Mouse (Mus musculus) forebrain, embryonic 14.5 days (tissue): ENCODE results near the gene Smg7. TPM values are rescaled to one million over a fixed set of nuclear protein-coding genes. Genes with fewer than 3 reads are reported as not detected.

ENCODE experiments used
- ATAC-seq: fragments of 200-750 bp; cut with Nextera tagmentation; 2 replicates; pipeline ENCODE4 v1.8.0; 2017; ENCODE audit warnings: mild to moderate bottlenecking, moderate library complexity
- DNase-seq: peaks from one replicate; pipeline ENCODE4 v3.0.0-alpha.2; 2015; ENCODE audit warnings: low spot score
- H3K27ac ChIP-seq: fragments of 300-500 bp; sonication (generic); 2 replicates; pipeline ENCODE4 v1.5.1; 2014; ENCODE audit warnings: low read depth, mild to moderate bottlenecking, control low read depth, low read length, moderate library complexity
- H3K27me3 ChIP-seq: fragments of 300-500 bp; sonication (generic); replicated peaks from 2 replicates; pipeline ENCODE4 v1.6.1; 2014; ENCODE audit warnings: low read length, control low read depth, mixed read lengths; ENCODE audit not compliant: control insufficient read depth, insufficient read depth
- H3K36me3 ChIP-seq: fragments of 300-500 bp; sonication (generic); 2 replicates; pipeline ENCODE4 v1.6.1; 2014; ENCODE audit warnings: low read length, control low read depth; ENCODE audit not compliant: control insufficient read depth, insufficient read depth
- H3K4me1 ChIP-seq: fragments of 300-500 bp; sonication (generic); 2 replicates; pipeline ENCODE4 v1.6.1; 2014; ENCODE audit warnings: antibody characterized with exemption, low read length, control low read depth; ENCODE audit not compliant: control insufficient read depth, insufficient read depth
- H3K4me2 ChIP-seq: fragments of 300-500 bp; sonication (generic); 2 replicates; pipeline ENCODE4 v1.6.1; 2014; ENCODE audit warnings: mild to moderate bottlenecking, control low read depth, low read length
- H3K4me3 ChIP-seq: fragments of 300-500 bp; sonication (generic); 2 replicates; pipeline ENCODE4 v1.5.1; 2014; ENCODE audit warnings: low read depth, low read length, control low read depth
- H3K9ac ChIP-seq: fragments of 300-500 bp; sonication (generic); 2 replicates; pipeline ENCODE4 v1.6.1; 2014; ENCODE audit warnings: mild to moderate bottlenecking, low read length, control low read depth, moderate library complexity
- H3K9me3 ChIP-seq: fragments of 300-500 bp; sonication (generic); replicated peaks from 2 replicates; pipeline ENCODE4 v1.6.1; 2016; ENCODE audit warnings: low read length, control low read depth, mixed read lengths; ENCODE audit not compliant: control insufficient read depth
- WGBS: fragments of 180-500 bp; shearing (Covaris S2); extraction: QIAGEN DNeasy Blood & Tissue Kit; methylation state at CpG from one replicate; pipeline ENCODE4 v1.1.7; 2014; 5-methylcytosine and 5-hydroxymethylcytosine counted together
- polyA plus RNA-seq: library from polyadenylated mRNA; unstranded; fragments of >200 nt; fragmentation: Nextera tagmentation; extraction: Ambion mirVana; gene quantifications from 2 replicates; pipeline ENCODE4 v1.2.1, GENCODE M21; 2014

The Smg7 gene
- polyA plus RNA-seq = 31.0 and 35.4 TPM in 2 replicates

DNA sequence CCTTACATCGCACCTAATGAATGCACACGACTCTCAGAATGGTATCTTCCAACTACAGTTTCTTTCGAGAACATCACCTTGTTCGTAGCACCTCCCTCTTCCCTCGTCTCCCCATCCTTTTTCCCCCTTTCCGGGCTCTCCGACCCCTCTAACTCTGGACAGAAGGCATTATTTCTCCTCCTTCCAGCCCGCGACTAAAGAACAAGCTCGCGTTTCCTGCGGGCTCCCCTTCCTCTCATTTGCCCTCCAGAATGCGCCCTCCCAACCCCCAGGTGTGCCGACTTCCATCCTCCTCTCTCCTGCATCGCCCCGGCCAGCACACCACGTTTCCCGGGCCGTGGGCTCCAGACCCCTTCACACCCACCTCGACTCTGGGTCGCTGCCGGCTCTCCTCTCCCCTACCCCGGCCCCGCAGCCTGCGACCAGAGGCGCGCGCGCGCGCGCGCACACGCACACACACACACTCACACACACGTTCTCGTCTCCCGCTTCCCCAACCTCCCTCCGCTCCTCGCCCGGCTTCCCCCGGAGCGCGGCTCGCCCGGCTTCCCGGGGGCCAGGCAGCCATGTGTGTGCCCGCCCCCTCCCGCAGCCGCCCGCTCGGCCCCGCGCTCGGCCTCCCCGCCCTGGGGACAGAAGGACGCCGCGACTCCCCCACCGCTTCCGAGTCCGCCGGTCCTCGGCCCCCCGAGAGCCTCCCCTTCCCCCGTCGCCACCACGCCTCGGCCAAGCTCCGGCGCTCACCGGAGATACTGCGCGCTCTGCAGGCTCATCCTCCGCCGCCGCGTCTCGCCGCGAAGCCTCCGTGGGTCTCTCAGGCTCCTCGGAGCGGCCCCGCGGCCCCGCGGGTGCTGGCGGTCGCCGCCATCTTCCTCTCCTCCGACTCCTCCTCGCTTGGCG lies at the start of gene Smg7:
Smg7 (minus strand) TSS at position 882 of the 900 bp plus-strand sequence.
- DNase-seq = peak; percentile 75

DNA sequence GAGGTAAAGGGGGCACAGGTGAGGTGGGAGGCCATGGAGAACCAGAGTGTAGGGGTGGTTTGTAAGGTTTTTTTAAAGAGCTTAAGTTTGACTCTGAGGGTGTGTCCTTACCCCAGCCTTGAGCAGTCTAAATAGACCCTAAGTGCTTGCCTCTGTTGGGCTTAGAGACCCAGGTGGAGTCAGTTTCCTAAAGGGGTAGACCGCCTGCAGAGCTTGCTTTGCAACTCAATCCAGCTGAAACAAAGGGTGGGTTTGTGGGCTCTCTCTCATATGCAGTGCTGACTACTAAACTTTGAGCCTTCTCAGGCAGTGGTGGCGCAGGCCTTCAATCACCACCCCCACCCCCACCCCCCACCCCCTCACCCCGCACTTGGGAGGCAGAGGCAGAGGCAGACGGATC lies 40.5 kb upstream of the Smg7 start:
- H3K27me3 ChIP-seq = no peaks in the 10 kb centered on the region
- H3K4me1 ChIP-seq = no peaks in the 10 kb centered on the region
- 36% methylated on average over 4 of the region's 4 CpGs for WGBS
- no peak for DNase-seq
- no peak for ATAC-seq
- H3K4me2 ChIP-seq = no peak overlapping the region
- no peak overlapping the region for H3K27ac ChIP-seq
- H3K36me3 ChIP-seq = no peaks in the 10 kb centered on the region
- no peaks in the 10 kb centered on the region for H3K9me3 ChIP-seq
- no peak overlapping the region for H3K9ac ChIP-seq
- H3K4me3 ChIP-seq = no peak overlapping the region

More for the DNA sequence above, at the start of gene Smg7:
- Histone ChIP-seq H3K27ac (peak within 1 kb of the TSS; percentile 99), H3K36me3 (0 out of 2 replicates have a peak, but pooled peaks cover 4% of the 10 kb centered on the region), H3K4me2 (peak within 1 kb of the TSS; percentile 94), H3K4me1 (peaks cover 10% of the 10 kb centered on the region; the same call in 1 of the 2 replicates), H3K9me3 (no peaks in the 10 kb centered on the region), H3K27me3 (no peaks in the 10 kb centered on the region), H3K4me3 (peak within 1 kb of the TSS; percentile 92), H3K9ac (peak within 1 kb of the TSS; percentile 91)
- WGBS = under 1% methylated on average over 80 of the region's 93 CpGs
- ATAC-seq = peak; percentile 38

DNA sequence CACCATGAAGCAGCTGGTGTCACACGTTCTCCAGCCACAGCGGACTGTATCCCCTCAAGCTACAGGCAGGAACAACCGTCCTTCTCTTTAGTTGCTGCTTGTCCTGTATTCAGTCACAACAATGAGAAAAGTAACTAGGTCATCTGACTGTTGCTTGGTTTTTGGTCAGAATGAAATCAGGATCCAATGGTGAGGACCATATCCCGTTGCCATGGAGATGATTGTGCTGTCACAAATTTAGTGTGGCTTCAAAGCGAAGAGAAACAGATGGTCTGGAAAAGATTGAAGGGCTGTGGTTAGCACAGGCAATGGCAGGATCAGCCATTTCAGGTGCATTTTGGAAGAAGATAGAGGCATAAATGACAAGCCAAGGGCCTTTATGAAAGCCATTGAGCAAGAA lies 33.9 kb upstream of the Smg7 start:
- Histone ChIP-seq H3K4me2 (no peak overlapping the region), H3K4me3 (no peak overlapping the region), H3K9me3 (no peaks in the 10 kb centered on the region), H3K27me3 (no peaks in the 10 kb centered on the region), H3K4me1 (no peaks in the 10 kb centered on the region), H3K9ac (no peak overlapping the region), H3K36me3 (no peaks in the 10 kb centered on the region), H3K27ac (no peak overlapping the region)
- DNase-seq = peak; percentile 24
- ATAC-seq = no peak
- WGBS = 88% methylated on average over 5 of the region's 5 CpGs

DNA sequence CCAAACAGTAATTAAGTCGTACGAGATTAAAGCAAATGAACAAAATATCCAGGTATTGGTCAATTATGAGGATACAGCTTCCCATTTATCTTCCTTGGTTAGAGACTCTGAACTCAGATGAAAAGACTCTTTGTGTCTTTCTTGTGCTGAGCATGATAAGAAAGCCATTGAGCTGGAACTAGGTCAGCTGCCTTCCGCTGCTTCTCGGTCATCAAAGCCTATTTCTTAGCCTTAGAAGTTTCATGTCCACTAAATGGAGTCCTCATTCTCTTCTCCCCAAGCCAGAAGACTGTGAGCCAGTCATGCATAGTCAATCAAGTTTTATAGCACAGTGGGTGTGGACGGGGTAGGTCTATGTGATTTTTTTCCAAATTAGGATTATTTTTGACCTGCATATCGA lies 33.0 kb upstream of the Smg7 start:
- 57% methylated on average over 6 of the region's 6 CpGs for WGBS

DNA sequence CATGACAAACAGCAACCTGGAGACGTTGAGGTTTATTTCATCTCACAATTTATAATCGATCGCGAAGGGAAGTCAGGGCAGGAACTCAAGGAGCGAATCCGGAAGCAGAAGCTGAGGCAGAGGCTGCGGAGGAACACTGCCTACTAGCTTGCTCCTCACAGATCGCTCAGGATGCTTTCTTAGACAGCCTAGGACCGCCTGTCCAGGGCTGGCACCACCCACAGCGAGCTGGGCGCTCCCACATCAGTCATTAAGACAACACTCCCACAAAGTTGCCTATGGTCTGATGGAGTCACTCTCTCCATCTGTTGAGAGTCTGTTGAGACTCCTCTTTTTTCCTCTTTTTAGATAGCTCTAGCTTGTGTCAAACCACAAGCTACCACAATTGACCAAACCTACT lies 31.5 kb upstream of the Smg7 start:
- no peaks in the 10 kb centered on the region for H3K9me3 ChIP-seq
- H3K36me3 ChIP-seq = no peaks in the 10 kb centered on the region
- H3K4me3 ChIP-seq = no peak overlapping the region
- H3K27me3 ChIP-seq = no peaks in the 10 kb centered on the region
- 62% methylated on average over 11 of the region's 11 CpGs for WGBS
- no peak for ATAC-seq
- H3K4me2 ChIP-seq = no peak overlapping the region
- H3K4me1 ChIP-seq = no peaks in the 10 kb centered on the region
- no peak overlapping the region for H3K27ac ChIP-seq
- H3K9ac ChIP-seq = no peak overlapping the region
- DNase-seq = no peak

More for the DNA sequence above, 33.0 kb upstream of the Smg7 start:
- Histone ChIP-seq H3K4me3 (no peak overlapping the region), H3K4me1 (no peaks in the 10 kb centered on the region), H3K9ac (no peak overlapping the region), H3K9me3 (no peaks in the 10 kb centered on the region), H3K4me2 (no peak overlapping the region), H3K27ac (no peak overlapping the region), H3K27me3 (no peaks in the 10 kb centered on the region), H3K36me3 (no peaks in the 10 kb centered on the region)
- no peak for ATAC-seq
- DNase-seq = peak; percentile 21

DNA sequence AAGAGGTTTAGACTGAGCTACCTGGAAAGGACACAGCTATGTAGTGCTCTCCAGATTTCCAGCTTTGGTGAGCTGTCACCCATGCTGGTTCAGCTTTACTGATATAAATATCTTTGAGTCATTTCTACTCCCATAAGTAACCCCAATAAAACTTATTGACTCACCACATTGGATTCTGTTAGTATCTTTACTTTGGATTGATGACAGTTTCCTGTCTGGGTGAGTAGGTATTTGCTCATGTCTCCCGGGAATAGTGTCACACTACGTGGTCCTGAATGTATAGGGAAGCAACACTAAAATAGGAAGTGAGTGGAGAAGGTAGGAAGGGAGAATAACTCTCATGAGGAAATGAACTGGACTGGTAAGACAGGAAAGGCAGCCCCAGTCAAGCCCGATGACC lies 19.3 kb upstream of the Smg7 start:
- no peak for DNase-seq
- Histone ChIP-seq H3K27ac (no peak overlapping the region), H3K4me2 (no peak overlapping the region), H3K36me3 (no peaks in the 10 kb centered on the region), H3K27me3 (no peaks in the 10 kb centered on the region), H3K9ac (no peak overlapping the region), H3K4me1 (no peaks in the 10 kb centered on the region), H3K4me3 (no peak overlapping the region), H3K9me3 (no peaks in the 10 kb centered on the region)
- WGBS = 88% methylated on average over 3 of the region's 3 CpGs
- no peak for ATAC-seq

DNA sequence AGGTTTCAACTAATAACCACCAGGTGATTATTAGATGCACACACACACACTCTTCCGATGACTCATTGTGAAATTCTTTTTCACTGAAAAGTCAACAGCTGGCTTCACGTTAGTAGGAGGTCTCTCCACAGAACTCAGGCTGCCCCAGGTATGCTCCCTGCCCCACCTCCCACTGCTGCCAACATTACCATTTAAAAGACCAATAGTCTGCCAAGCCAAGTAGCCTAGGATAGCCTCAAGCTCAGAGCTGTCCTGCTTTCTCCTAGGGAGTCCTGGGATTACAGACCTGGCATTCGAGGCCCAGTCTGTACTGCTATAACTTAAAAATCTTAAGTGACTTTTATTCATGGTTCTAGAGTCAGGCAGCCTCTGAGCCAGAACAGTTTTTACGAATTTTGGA lies 15.2 kb upstream of the Smg7 start:
- DNase-seq (no peak), ATAC-seq (no peak)
- no peak overlapping the region for H3K4me2 ChIP-seq
- H3K27me3 ChIP-seq = no peaks in the 10 kb centered on the region
- peaks cover 2% of the 10 kb centered on the region; the same call in 1 of the 2 replicates for H3K4me1 ChIP-seq
- WGBS = 74% methylated on average over 4 of the region's 4 CpGs
- H3K9me3 ChIP-seq = no peaks in the 10 kb centered on the region
- H3K4me3 ChIP-seq = no peak overlapping the region
- no peak overlapping the region for H3K27ac ChIP-seq
- no peaks in the 10 kb centered on the region for H3K36me3 ChIP-seq
- H3K9ac ChIP-seq = no peak overlapping the region

DNA sequence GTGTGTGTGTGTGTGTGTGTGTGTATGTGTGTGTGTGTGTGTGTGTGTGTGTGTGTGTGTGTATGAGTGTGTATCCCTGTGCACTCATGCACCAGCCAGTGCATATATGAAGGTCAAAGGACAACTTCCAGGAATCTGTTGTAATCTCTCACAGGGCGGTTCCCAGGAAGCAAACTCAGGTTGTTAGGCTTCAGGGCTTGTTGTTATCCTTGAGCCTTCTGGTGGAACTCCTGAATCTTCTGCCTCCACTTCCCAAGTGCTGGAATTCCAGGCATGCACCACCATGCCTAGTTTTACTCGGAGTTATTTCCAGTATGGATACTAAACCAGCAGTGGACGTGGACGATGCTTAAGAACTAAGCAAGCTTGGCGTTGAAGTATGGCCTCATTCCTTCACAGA lies 14.5 kb upstream of the Smg7 start:
- H3K27me3 ChIP-seq = no peaks in the 10 kb centered on the region
- no peak overlapping the region for H3K27ac ChIP-seq
- ATAC-seq = no peak
- peaks cover 2% of the 10 kb centered on the region; the same call in 1 of the 2 replicates for H3K4me1 ChIP-seq
- no peak for DNase-seq
- 90% methylated on average over 5 of the region's 5 CpGs for WGBS
- no peaks in the 10 kb centered on the region for H3K9me3 ChIP-seq
- no peaks in the 10 kb centered on the region for H3K36me3 ChIP-seq
- no peak overlapping the region for H3K9ac ChIP-seq
- H3K4me2 ChIP-seq = no peak overlapping the region
- no peak overlapping the region for H3K4me3 ChIP-seq

DNA sequence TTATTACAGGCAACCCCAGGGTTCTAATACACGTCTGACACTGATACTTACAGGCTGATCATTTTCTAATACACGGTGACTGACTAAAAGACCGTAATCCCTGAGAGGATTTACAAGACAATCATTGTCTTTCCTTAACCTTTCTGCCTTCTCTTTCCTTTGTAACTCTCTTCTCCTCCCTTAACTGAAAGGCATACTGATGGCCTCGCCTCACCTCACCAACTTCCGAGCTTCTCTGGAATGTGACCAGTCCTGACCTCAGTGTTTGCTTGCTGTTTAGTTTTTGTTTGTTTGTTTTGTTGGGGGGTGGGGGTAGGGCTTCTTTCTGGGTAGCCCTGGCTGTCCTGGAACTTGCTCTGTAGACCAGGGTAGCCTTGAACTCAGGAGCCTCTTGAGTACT lies 13.3 kb upstream of the Smg7 start:
- Histone ChIP-seq H3K9ac (no peak overlapping the region), H3K27me3 (no peaks in the 10 kb centered on the region), H3K4me3 (no peak overlapping the region), H3K27ac (no peak overlapping the region), H3K4me2 (no peak overlapping the region), H3K4me1 (peaks cover 2% of the 10 kb centered on the region; the same call in 1 of the 2 replicates), H3K36me3 (no peaks in the 10 kb centered on the region), H3K9me3 (no peaks in the 10 kb centered on the region)
- 37% methylated on average over 5 of the region's 5 CpGs for WGBS
- ATAC-seq (no peak), DNase-seq (no peak)
